Mouse (Mus musculus) spleen, postnatal 36 days (tissue): ENCODE data around the gene Ube2d1.

ENCODE experiments used
- DNase-seq, 2 experiments: peaks; one replicate each; pipeline ENCODE4 v3.0.0; 2022; ENCODE audit warnings: low spot score in 2 of 2, mixed read lengths in 1 of 2

The Ube2d1 gene

GRCm38 (mm10) chr10:71285126-71285580 is at the start of gene Ube2d1:
TSS of gene Ube2d1 (minus strand) at chr10:71285262.
- peak; percentile 80 to 85 for DNase-seq

GRCm38 (mm10) chr10:71332859-71333258 is 47.8 kb upstream of the Ube2d1 start:
- no peak for DNase-seq

GRCm38 (mm10) chr10:71332376-71332775 is 47.3 kb upstream of the Ube2d1 start:
- no peak for DNase-seq

- no peak for DNase-seq
Observed at GRCm38 (mm10) chr10:71331908-71332307, 46.8 kb upstream of the Ube2d1 start.

- no peak for DNase-seq
Observed at GRCm38 (mm10) chr10:71330070-71330469, 45.0 kb upstream of the Ube2d1 start.

- no peak for DNase-seq
Observed at GRCm38 (mm10) chr10:71329295-71329694, 44.2 kb upstream of the Ube2d1 start.

- no peak for DNase-seq
Observed at GRCm38 (mm10) chr10:71328870-71329269, 43.8 kb upstream of the Ube2d1 start.

GRCm38 (mm10) chr10:71328382-71328781 is 43.3 kb upstream of the Ube2d1 start:
- no peak for DNase-seq

GRCm38 (mm10) chr10:71327386-71327785 is 42.3 kb upstream of the Ube2d1 start:
- DNase-seq, result no peak

- DNase-seq, result peak; percentile 43 to 58
Observed at GRCm38 (mm10) chr10:71326789-71327188, 41.7 kb upstream of the Ube2d1 start.

- no peak for DNase-seq
Observed at GRCm38 (mm10) chr10:71326123-71326522, 41.1 kb upstream of the Ube2d1 start.

GRCm38 (mm10) chr10:71323669-71324068 is 38.6 kb upstream of the Ube2d1 start:
- DNase-seq, result no peak

- no peak for DNase-seq
Observed at GRCm38 (mm10) chr10:71316497-71316896, 31.4 kb upstream of the Ube2d1 start.

- DNase-seq, result no peak
Observed at GRCm38 (mm10) chr10:71316056-71316455, 31.0 kb upstream of the Ube2d1 start.

GRCm38 (mm10) chr10:71314596-71314995 is 29.5 kb upstream of the Ube2d1 start:
- no peak for DNase-seq

- no peak for DNase-seq
Observed at GRCm38 (mm10) chr10:71310288-71310687, 25.2 kb upstream of the Ube2d1 start.

- DNase-seq, result no peak
Observed at GRCm38 (mm10) chr10:71308199-71308598, 23.1 kb upstream of the Ube2d1 start.

GRCm38 (mm10) chr10:71306759-71307158 is 21.7 kb upstream of the Ube2d1 start:
- no peak for DNase-seq

GRCm38 (mm10) chr10:71306190-71306589 is 21.1 kb upstream of the Ube2d1 start:
- DNase-seq, result peak in 1 of 2 experiments; percentile 21

GRCm38 (mm10) chr10:71302490-71302889 is 17.4 kb upstream of the Ube2d1 start:
- DNase-seq, result peak in 1 of 2 experiments; percentile 12

GRCm38 (mm10) chr10:71300161-71300560 is 15.1 kb upstream of the Ube2d1 start:
- DNase-seq, result no peak

- DNase-seq, result no peak
Observed at GRCm38 (mm10) chr10:71293245-71293644, 8.2 kb upstream of the Ube2d1 start.

- peak in 1 of 2 experiments; percentile 7 for DNase-seq
Observed at GRCm38 (mm10) chr10:71292254-71292653, 7.2 kb upstream of the Ube2d1 start.

GRCm38 (mm10) chr10:71291801-71292200 is 6.7 kb upstream of the Ube2d1 start:
- no peak for DNase-seq
